Mouse (Mus musculus): Measurements from ENCODE around the gene Krt83. TPM values are rescaled to one million over a fixed set of nuclear protein-coding genes. Genes with fewer than 3 reads are reported as not detected.
"Not testable (repeated sequence)": the region's sequence is repeated elsewhere in the genome, so short reads cannot be mapped to it uniquely, and the experiment has no call there.

The Krt83 gene
- not detected in 2 replicates for polyA plus RNA-seq (2014; fragmentation: Nextera tagmentation; extraction: Ambion mirVana)

DNA sequence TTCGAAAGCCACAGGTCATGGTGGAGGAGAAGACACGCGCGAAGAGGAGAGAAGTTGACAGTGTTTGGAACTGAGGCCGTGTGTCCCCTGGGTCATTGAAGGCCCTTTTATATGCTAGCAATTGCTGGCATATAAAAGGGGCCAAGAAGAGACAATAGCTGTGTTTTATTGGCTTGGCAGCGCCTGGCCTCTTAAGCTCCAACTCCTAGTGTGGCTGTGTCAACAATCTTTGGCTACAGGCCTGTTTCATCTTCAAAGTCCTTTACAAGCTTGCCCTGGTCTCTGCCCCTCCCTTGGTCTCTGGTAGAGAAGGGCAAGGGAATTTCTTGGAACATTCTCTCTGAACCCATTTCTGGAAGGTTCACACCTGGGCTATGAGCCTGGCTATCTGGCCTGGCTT, at the start of gene Krt83:
Gene Krt83 (minus strand): TSS at position 82 of the 400 bp plus-strand sequence.
- H3K9ac ChIP-seq (ENCODE audit: low read length), result no peak within 1 kb of the TSS
- 58% methylated on average over 6 of the region's 6 CpGs for WGBS
- H3K27ac ChIP-seq (ENCODE audit: low read depth, low read length), result no peak within 1 kb of the TSS
- H3K4me1 ChIP-seq (ENCODE audit: control insufficient read depth, insufficient read depth, low read length), result no peaks in the 10 kb centered on the region
- no peaks in the 10 kb centered on the region for H3K9me3 ChIP-seq (replicated peaks; ENCODE audit: control insufficient read depth, low read length)
- ATAC-seq (no peak), DNase-seq (ENCODE audit: low spot score) (no peak)
- no peak within 1 kb of the TSS for H3K4me2 ChIP-seq (ENCODE audit: low read length)
- no peak within 1 kb of the TSS for H3K4me3 ChIP-seq (ENCODE audit: low read depth, low read length)
- H3K36me3 ChIP-seq (ENCODE audit: control insufficient read depth, insufficient read depth, low read length), result no peaks in the 10 kb centered on the region
- H3K27me3 ChIP-seq (replicated peaks; ENCODE audit: control insufficient read depth, insufficient read depth, low read length), result no peaks in the 10 kb centered on the region

DNA sequence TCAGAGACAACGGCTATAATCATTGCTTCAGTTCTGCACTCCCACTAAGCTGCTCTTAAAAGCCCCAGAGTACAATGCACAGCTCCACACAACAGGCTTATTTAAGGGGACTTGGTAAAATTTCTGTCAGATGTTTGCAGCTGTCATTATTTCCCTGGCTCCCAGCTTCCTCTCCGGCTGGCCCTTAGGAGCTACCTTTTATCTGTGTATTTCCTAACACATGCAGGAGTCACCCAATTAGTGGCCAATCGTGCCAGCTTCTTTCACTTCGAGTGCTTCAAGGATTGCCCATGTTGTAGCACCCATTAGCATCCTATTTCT, 47.2 kb upstream of the Krt83 start:
- Histone ChIP-seq H3K27ac (ENCODE audit: low read depth, low read length) (no peak overlapping the region), H3K4me1 (ENCODE audit: control insufficient read depth, insufficient read depth, low read length) (no peaks in the 10 kb centered on the region), H3K9ac (ENCODE audit: low read length) (no peak overlapping the region), H3K27me3 (replicated peaks; ENCODE audit: control insufficient read depth, insufficient read depth, low read length) (no peaks in the 10 kb centered on the region), H3K36me3 (ENCODE audit: control insufficient read depth, insufficient read depth, low read length) (no peaks in the 10 kb centered on the region), H3K4me2 (ENCODE audit: low read length) (no peak overlapping the region), H3K9me3 (replicated peaks; ENCODE audit: control insufficient read depth, low read length) (no peaks in the 10 kb centered on the region), H3K4me3 (ENCODE audit: low read depth, low read length) (no peak overlapping the region)
- ATAC-seq, result no peak
- 44% methylated on average over 4 of the region's 4 CpGs for WGBS
- no peak for DNase-seq (ENCODE audit: low spot score)

DNA sequence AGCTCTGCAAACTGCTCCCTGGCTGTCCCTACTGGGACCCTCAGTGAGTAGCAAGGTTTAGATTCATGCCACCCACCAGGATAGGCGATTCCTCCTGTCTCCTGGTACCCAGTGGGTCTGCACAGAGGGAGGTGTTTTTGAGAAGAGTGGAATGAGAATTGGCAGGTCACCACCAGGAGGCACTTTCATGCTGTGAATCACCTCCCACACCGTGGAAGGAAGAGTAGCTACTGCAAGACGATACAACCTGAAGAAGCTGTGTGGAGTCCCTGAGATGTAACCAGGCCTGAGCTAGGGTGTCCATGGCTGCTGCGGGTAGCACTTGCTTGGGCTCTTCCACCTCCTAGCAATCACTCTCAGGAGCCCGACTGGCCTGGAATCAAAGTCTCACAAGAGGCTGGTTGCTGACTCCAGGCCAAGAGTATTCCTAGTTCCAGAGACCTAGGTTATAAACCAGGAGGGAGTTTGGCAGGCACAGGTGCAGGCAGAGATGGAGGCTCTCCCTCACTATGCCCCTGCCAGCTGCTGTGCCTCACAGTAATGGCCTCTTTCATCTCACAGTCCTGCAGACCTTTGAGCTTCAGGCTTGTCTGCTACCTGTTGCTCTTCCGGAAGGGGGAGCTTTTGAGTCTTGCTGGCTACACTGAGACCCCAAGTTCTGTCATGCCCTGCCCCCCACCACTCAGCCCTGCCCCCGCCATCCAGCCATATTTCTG, 46.7 kb upstream of the Krt83 start:
- Histone ChIP-seq H3K9me3 (replicated peaks; ENCODE audit: control insufficient read depth, low read length) (no peaks in the 10 kb centered on the region), H3K36me3 (ENCODE audit: control insufficient read depth, insufficient read depth, low read length) (no peaks in the 10 kb centered on the region), H3K4me3 (ENCODE audit: low read depth, low read length) (no peak overlapping the region), H3K4me2 (ENCODE audit: low read length) (no peak overlapping the region), H3K27me3 (replicated peaks; ENCODE audit: control insufficient read depth, insufficient read depth, low read length) (no peaks in the 10 kb centered on the region), H3K9ac (ENCODE audit: low read length) (no peak overlapping the region), H3K27ac (ENCODE audit: low read depth, low read length) (no peak overlapping the region), H3K4me1 (ENCODE audit: control insufficient read depth, insufficient read depth, low read length) (no peaks in the 10 kb centered on the region)
- ATAC-seq (no peak), DNase-seq (ENCODE audit: low spot score) (no peak)
- WGBS, result 40% methylated on average over 7 of the region's 7 CpGs

DNA sequence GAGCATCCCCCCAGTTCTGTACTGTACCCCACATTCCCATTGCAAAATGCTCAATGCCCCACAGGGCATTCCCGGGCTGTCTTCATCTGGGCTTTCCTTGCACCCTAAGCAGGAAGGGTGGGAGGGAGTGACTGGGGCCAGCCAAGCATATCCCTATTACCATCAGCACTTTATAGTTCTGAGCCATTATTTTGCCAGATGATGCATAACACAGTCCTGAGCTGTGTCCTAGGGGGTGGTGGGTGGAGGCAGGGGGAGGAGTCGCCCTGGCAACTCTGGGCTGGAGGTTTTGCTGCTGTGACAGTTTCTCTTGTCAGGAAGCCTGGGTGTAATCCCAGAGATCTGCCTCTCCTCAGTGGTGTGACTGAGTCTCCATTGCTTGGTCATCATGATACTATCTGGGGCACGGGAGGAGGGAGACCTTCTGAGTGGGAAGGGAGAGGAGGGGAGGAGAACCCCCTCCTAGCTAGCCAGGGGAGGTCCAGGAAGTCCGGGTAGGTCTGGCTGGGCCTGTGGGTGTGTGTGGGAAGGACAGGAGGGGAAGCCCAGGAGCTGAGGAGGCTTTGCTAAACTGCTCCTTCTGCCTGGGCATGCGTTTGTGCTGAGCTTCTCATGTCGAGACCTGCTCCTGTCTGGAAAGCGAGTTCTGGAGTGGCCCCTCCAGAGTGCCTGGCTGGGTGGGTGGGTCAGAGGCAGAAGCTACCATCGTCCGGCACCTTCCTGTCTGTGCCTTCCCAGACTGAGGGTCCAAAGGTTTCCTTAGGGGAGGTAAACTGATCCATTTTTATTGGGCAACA, 44.9 kb upstream of the Krt83 start:
- ATAC-seq (no peak), DNase-seq (ENCODE audit: low spot score) (no peak)
- Histone ChIP-seq H3K9ac (ENCODE audit: low read length) (no peak overlapping the region), H3K4me2 (ENCODE audit: low read length) (no peak overlapping the region), H3K36me3 (ENCODE audit: control insufficient read depth, insufficient read depth, low read length) (no peaks in the 10 kb centered on the region), H3K27me3 (replicated peaks; ENCODE audit: control insufficient read depth, insufficient read depth, low read length) (no peaks in the 10 kb centered on the region), H3K9me3 (replicated peaks; ENCODE audit: control insufficient read depth, low read length) (no peaks in the 10 kb centered on the region), H3K4me3 (ENCODE audit: low read depth, low read length) (no peak overlapping the region), H3K27ac (ENCODE audit: low read depth, low read length) (no peak overlapping the region), H3K4me1 (ENCODE audit: control insufficient read depth, insufficient read depth, low read length) (no peaks in the 10 kb centered on the region)
- WGBS, result 82% methylated on average over 9 of the region's 9 CpGs

DNA sequence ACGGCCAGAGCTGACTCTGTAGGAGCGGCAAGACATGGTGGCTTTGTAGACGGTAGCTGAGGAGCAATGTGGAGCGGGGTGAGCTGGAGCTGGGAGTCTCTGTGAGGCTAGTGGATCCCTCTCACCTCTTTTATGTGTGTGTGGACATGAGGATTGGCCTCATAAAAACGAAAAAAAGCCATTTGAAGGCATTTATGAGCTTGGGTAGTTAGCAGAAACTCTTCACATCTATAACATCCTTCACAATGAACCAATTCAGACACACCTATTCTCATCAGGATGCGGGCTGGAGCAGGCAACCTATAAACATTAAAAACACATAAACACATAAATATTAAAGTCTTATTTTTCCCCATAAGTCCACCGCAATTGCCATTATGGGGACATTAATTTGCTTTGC, 41.4 kb upstream of the Krt83 start, which contains the start of gene Krt84:
Gene Krt84 (minus strand): TSS at position 101 of the 400 bp plus-strand sequence.
- ATAC-seq (no peak), DNase-seq (ENCODE audit: low spot score) (no peak)
- 84% methylated on average over 7 of the region's 7 CpGs for WGBS
- no peaks in the 10 kb centered on the region for H3K9me3 ChIP-seq (replicated peaks; ENCODE audit: control insufficient read depth, low read length)
- no peaks in the 10 kb centered on the region for H3K4me1 ChIP-seq (ENCODE audit: control insufficient read depth, insufficient read depth, low read length)
- no peak within 1 kb of the TSS for H3K9ac ChIP-seq (ENCODE audit: low read length)
- H3K27ac ChIP-seq (ENCODE audit: low read depth, low read length), result no peak within 1 kb of the TSS
- no peak within 1 kb of the TSS for H3K4me3 ChIP-seq (ENCODE audit: low read depth, low read length)
- H3K36me3 ChIP-seq (ENCODE audit: control insufficient read depth, insufficient read depth, low read length), result no peaks in the 10 kb centered on the region
- no peak within 1 kb of the TSS for H3K4me2 ChIP-seq (ENCODE audit: low read length)
- no peaks in the 10 kb centered on the region for H3K27me3 ChIP-seq (replicated peaks; ENCODE audit: control insufficient read depth, insufficient read depth, low read length)

DNA sequence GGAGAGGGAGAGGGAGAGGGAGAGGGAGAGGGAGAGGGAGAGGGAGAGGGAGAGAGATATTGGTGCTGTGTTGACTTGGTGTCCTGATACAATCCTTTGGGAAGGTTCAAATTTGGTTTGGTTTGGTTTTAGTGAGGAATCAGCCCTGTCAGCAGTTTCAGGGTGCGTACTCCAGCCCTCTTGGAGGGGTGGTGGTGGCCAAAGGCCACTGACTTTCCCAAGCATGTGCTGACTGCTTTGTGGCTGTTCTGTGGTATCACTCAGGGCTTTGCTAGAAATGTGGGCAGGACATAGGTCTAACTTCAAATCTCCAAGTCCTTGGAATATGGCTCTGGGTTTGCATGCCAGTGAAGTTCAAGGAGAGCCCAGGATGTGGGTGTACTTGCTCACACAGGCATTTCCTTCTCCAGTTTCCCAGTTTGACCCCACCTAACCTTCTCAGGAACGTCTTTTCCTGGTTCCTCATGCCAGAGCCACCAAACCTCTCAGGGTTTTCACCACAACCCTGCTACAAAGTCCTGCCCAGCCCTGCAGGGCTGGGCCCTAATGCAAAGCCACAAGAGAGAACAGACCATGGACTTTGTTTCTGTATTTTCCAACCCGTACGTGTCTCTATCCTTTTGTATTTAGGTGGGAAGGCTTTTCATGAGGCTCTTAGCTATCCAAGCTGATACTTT, 31.4 kb upstream of the Krt83 start:
- Histone ChIP-seq H3K27me3 (replicated peaks; ENCODE audit: control insufficient read depth, insufficient read depth, low read length) (no peaks in the 10 kb centered on the region), H3K9ac (ENCODE audit: low read length) (no peak overlapping the region), H3K4me1 (ENCODE audit: control insufficient read depth, insufficient read depth, low read length) (no peaks in the 10 kb centered on the region), H3K36me3 (ENCODE audit: control insufficient read depth, insufficient read depth, low read length) (no peaks in the 10 kb centered on the region), H3K27ac (ENCODE audit: low read depth, low read length) (no peak overlapping the region), H3K4me2 (ENCODE audit: low read length) (no peak overlapping the region), H3K4me3 (ENCODE audit: low read depth, low read length) (no peak overlapping the region), H3K9me3 (replicated peaks; ENCODE audit: control insufficient read depth, low read length) (no peaks in the 10 kb centered on the region)
- ATAC-seq, result no peak
- 73% methylated on average over 4 of the region's 4 CpGs for WGBS
- DNase-seq (ENCODE audit: low spot score), result no peak

DNA sequence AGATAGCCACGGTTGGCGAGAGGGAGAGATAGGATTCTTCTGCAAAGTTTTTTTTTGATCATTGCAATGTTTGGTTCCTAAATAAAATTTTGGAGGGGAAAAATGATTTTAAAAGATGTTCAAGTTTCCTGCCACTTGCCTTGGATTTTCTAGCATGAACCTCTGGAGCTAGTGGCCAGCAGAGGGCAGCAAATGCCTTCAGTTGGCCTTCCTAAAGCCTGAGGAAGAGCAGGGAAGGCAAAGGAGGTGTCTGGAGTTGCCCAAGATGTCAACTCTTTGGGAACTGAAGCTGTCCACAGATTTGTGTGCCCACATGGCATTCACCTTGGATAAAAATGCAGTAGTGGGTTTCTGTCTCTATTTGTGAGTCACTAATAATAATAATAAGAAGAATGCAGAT, 28.5 kb upstream of the Krt83 start:
- peak; percentile 90 for DNase-seq (ENCODE audit: low spot score)
- H3K4me3 ChIP-seq (ENCODE audit: low read depth, low read length), result no peak overlapping the region
- H3K9me3 ChIP-seq (replicated peaks; ENCODE audit: control insufficient read depth, low read length), result no peaks in the 10 kb centered on the region
- WGBS, result 15% methylated on average over 2 of the region's 2 CpGs
- no peak overlapping the region for H3K4me2 ChIP-seq (ENCODE audit: low read length)
- H3K27ac ChIP-seq (ENCODE audit: low read depth, low read length), result no peak overlapping the region
- no peaks in the 10 kb centered on the region for H3K4me1 ChIP-seq (ENCODE audit: control insufficient read depth, insufficient read depth, low read length)
- ATAC-seq, result no peak
- H3K9ac ChIP-seq (ENCODE audit: low read length), result no peak overlapping the region
- no peaks in the 10 kb centered on the region for H3K36me3 ChIP-seq (ENCODE audit: control insufficient read depth, insufficient read depth, low read length)
- no peaks in the 10 kb centered on the region for H3K27me3 ChIP-seq (replicated peaks; ENCODE audit: control insufficient read depth, insufficient read depth, low read length)

DNA sequence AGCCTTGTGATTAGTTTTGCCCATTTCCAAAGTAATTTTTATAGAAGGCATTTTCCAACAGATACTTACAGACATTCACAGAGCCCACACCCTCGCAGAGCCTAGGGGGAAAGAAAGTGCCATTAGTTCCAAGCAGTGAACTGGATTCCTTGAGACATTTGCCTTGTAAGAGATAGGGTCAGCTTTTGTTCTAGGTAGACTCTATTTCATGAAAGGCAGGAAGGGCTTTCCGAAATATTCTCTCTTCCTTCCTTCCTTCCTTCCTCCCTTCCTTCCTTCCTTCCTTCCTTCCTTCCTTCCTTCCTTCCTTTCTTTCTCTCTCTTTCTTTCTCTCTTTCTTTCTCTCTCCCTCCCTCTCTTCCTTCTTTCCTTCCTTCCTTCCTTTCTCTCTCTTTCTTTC, 25.8 kb upstream of the Krt83 start, which contains the start of gene Gm49425:
Gene Gm49425 (minus strand): TSS at position 101 of the 400 bp plus-strand sequence.
- H3K27ac ChIP-seq (ENCODE audit: low read depth, low read length); ATAC-seq; H3K4me2 ChIP-seq (ENCODE audit: low read length); H3K9me3 ChIP-seq (replicated peaks; ENCODE audit: control insufficient read depth, low read length); H3K4me3 ChIP-seq (ENCODE audit: low read depth, low read length); H3K9ac ChIP-seq (ENCODE audit: low read length); H3K4me1 ChIP-seq (ENCODE audit: control insufficient read depth, insufficient read depth, low read length); DNase-seq (ENCODE audit: low spot score); H3K27me3 ChIP-seq (replicated peaks; ENCODE audit: control insufficient read depth, insufficient read depth, low read length); H3K36me3 ChIP-seq (ENCODE audit: control insufficient read depth, insufficient read depth, low read length): not testable (repeated sequence)
- WGBS, result 77% methylated on average over 2 of the region's 2 CpGs

All from forebrain, embryonic 14.5 days (tissue).